Mouse (Mus musculus): ENCODE results near the gene Asic2.

The Asic2 gene

DNA sequence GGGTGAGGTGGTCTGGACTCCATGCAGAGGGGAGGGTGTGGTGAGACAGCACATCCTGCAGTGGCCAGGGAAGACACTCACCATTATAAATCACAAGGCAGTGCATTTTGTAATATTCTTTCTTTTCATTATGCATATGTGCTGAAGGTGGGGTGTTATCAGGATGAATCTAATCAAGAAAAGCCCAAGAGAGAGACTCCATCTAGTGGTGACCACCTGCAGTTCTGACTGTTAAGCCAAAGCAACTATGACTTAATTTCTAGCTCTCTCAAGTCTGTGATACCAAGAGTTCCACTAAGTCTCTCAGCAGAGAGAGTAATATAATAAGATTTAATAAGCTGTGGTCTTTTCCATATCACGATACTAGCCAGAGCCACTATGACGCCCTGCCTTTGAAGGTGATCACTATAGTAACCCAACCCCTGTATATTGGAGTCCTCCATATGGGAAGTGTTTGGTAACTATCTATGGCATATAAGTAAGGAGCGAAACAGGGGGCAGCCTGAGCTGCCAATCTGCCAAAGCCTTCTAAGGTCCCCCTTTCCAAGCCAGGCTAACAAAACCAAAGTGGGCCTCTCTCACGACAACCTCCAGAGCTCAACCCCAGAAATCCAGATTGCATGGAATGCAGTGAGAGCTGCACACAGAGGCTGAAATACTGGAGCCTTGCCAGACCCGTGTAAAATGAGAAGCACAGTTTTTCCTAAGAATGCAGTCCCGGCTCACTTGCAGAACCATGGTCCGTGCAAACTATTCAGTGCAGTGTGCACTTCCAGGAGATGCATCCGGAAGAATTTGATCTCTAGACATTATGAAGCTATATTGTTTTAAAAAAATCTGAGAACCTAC, 459.6 kb downstream of the Asic2 start:
- no peak for DNase-seq

DNA sequence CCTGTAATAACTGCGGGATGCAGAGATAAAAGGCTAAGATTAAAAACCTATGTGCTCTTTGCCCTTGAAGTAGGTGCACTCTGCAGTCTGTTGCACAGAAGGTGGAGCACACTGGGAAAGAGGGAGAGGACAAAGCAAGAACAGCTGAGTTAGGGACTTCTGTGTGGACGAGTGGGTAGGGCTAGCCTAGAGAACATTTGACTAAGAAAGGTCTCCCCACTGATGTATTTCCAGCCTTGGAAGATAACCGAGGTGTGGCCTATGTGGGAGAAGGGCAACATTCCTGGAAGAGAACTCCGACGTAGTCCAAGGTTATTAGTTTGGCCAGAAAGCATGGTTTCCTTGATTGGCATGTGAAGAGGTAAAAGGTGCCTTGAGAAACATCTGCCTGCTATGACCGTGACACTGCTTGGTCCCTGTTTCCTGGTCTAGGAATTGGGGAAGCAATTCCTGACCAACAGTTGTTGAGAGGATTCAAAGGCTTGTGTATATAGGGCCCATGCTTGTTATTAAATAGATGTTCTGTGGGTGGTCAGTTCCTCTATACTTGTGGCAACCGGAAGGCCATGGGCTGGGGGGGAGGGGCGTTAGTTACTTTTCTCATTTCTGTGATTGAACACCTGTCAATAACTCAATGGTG, 463.3 kb downstream of the Asic2 start:
- no peak for DNase-seq

DNA sequence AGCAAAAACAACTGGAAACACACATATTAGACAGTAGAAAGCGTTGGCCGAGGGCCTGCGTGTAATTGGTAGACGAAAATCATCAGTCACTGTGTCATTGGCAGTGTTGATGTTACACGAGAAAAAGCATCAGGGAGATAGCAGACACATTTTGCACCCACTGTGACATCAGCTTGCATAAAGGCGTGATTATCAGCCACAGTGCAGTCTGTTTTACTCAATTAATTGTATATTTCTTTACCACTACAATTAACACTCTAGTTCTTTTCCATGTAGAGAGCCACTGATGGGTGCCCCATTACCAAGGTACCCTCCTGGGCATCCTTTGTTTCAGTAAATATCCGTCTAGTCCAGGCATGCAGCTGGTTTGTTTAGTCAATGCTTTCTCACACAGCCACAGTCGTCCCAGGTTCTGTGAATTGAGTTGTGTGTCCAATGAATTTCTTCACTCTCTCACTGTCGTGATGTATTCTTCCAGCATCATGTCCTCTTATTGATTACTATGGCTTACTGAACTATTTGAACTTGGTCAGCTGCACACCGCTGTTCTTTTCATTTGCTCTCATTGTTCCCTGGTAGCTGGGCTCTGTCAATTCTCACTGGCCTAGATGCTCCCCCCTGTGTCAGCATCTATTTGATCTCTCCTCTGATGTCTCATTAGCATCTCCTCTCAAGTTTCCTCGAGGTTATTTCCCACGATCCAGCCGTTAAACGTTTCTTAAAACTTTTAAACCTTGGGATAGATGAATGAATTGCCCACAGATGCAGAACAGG, 466.6 kb downstream of the Asic2 start:
- no peak for DNase-seq

DNA sequence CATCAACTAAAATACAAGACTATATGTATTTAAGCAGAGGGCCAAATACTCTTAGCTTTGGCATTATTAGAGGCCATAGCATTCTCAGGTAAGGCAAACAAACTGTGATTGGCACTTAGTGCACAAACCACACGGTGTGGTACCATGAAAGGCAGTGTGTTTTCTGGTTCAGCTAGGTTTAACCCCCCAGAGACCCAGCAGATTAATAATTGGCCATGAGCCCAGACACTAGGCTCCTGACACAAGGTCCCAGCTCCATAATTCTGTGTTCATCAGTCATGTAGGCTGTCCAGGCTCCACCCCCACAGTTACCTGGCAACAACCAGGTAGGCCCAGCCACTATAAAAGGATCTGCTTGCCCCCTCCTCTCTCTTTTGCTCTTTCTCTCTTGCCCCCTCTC, 469.3 kb downstream of the Asic2 start:
- no peak for DNase-seq

DNA sequence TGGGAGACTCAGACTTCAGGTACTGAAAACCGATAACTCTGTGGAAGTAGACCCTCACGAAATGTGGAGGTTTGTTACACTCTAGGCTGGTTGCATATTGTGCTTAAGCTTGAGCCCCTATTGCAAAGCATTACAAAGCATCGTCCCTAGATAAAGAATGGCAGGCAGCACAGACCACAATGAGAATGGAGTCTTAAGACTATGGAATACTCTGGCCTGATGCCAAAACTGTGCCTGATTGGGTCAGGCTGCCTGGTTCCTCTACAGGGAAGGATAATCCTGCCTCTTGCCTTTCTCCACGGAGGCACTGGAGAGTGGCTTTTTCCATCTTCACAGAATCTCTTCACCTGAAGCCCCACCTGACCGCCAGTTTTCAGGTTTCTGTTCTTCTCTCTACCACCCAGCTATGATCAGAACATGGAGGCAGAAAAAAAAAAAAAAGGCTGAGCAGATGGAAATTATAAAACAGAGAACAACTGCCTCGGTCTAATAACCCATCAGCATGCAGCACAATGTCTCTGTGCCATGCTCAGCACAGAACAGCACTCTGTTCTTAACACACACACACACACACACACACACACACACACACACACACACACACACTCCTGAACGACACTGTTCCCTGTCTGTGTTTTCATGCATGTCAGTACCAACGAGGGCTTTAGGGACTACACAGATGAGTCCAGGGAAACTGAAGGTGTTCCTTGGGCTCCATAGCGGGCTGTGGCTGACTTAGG, 470.4 kb downstream of the Asic2 start:
- DNase-seq = no peak

DNA sequence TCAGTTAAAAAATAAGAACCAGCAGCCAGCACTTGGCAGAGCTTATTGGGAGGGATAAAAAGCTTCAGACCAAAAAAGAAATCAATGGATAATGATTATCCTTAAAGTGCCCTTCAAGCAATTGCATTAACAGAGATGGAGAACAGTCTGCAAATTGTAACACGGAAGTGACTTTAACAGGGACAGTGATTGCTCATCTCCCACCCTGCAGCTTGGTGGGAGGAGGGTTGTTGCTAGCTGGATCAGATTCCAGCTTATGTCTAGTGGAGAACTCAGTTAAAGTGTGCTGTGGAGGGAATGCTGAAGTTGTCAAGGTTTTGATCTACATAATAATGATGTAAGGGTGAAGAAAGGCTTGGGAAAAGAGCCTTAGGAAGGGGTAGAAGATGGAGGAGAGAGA, 471.8 kb downstream of the Asic2 start:
- DNase-seq = no peak

DNA sequence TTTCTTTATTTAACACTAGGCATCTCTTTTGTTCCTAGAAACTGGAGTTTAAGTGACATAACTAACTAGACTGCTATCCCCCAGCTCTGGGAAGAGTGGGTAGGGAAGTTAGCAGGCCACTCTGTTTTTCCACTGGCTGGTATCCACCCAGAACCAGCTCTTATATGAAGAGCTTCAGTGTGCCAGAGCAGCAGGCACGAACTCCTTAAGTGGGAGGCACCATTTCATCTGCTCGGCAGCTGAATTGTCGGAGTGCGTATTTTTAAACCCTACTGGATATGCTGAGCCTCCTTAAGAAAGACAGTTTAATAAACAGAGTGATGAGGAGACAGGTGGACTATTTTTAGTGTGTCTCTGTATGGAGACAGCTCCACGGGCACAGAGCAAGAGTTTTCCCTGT, 475.9 kb downstream of the Asic2 start:
- no peak for DNase-seq

DNA sequence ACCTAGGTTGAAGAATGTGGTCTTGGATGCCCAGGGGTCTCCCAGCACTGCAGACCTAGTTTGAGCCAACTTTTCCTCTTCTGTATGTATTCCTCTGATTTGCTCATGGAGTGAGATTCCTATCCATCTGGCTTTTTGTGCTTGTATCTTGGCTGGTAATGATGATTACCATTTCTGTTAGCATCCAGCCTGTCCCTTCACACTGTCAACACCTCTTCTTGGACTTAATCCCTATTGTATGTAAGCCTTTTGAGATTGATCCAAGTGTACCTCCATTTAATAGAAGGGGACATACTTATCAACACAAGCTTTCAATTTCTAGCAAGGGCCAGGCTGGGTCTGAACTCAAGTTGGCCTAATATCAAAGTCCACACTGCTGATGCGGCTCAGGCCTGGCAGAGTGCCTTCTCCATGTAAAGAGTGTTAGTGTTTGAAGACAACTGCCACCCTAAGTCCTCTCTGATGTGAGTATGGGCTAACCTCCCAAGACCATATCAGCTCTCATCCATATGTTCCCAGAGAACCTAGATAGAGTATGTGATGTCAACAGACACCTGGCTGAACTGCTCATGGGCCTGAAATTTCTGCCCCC, 479.0 kb downstream of the Asic2 start:
- no peak for DNase-seq

DNA sequence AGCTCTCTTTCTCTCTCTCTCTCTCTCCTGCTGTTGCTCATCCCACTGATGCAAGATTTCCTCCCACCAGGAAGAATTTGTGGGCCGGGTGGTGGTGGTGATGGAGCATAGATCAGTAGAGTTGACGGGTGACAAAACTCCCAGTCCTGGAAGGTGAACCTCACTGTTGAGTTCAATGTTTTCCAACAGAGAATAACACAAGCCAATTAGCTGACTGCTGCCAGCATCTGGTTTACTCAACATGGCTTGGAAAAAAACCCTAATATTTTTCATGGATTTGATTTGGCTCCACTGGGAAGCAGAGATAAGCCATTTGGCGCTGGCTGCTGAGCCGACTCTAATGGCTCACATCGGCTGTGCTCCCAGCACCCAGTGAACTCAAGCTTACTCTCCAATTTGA, 479.6 kb downstream of the Asic2 start:
- DNase-seq = no peak

DNA sequence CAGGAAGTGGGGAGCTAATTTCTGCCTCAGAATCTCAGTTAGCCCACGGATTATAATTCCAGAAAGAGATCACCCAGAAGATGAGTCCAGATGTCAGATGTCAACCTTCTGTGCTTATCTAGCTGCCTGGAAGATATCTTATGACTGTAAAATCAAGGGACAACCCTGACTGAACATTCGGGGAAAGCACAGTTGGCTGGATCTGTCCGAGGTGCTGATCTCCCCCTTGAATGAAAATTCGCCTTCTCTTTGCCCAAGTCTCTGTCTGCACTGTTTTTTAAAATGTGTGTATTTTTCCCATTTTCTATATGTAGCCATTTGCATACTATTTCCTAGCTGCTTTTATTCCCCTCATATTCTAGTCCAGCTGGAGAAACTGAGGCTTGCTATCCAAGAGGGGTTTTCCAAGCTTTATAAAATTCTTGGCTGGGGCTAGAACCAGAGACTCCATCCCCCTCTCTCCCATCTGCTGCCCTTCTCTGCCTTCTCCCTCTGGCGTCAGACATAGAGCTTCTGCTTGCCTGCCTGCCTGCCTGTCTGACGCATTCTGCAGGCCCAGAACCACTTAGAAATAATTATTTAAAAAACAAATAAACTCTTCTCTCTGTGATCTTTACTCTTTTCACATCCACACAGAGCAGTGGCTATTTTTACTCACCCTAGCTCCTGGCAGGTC, 481.9 kb downstream of the Asic2 start:
- no peak for DNase-seq

DNA sequence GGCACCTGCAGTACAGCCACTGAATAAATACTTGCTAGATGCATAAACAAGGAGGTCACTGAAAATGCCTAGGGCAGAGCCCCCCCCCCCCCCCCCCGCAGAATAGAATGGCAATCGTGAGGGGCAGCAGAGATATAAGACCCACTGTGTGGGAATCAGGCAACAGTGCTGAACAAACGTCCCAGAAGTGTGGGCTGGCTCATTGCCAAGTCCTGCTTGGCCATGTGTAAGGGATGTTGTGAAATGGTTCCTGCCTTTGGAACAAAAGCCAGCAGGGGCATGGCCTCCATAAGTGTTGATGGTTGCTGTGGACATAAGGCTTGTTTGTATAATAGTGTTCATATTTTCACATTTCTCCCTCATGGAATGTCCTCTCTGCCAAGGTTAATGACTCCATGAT, 487.1 kb downstream of the Asic2 start:
- no peak for DNase-seq

DNA sequence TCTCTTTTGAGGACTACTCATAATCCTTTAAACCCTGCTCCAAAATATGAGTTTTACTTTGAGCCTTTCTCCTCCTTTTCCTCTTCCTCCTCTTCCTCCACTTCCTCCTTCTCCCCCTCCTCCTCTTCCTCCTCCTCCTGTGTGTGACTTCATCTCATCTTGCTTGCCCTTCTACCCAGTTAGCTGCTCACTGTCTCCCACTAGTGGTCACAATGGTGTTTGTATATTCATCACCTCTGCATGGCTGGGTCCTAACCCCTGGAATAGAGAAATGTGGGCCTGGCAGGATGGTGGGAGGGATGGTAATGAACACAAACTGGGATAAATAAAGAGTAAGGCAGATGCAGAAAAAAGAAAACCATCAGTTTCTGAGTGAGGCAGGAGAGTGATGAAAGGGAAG, 492.0 kb downstream of the Asic2 start:
- DNase-seq = no peak

DNA sequence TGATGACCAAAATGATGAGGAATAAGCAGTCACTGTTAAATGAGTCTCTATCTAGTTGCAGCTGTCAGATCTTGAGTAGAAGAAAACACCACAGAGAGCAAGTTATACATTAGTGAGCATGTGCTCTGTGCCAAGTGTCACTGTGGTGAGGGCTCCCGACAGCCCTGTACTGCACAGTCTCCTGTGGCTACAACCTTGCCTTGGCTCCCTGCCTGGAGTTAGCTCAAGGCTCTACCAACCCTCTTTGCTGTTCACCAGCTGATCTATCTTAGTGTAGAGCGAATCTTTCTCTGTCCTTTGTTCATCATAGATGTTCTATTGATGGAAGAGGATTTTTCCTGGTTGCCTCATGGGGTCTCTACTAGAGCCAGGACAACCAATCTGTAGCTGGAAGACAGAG, 494.1 kb downstream of the Asic2 start:
- DNase-seq = no peak

DNA sequence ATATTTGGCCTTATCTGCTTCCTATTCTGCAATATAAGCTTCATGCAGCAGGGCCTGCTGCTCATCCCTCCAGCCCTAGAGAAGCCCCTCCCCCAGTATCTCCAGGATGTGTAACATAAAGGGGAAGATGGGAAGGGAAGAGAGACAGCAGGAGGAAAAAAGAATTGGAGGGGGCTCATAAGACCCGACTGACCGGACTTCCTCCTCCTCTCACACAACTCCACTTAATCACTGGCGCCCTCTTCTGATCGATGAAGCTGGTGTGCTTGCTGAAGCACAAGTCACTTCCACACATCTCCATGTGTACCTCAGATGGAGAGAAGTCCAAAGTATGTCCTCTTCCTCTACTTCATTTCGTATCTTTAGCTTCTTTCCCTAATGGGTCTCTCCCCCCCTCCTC, 506.1 kb downstream of the Asic2 start:
- peak; percentile 8 for DNase-seq

DNA sequence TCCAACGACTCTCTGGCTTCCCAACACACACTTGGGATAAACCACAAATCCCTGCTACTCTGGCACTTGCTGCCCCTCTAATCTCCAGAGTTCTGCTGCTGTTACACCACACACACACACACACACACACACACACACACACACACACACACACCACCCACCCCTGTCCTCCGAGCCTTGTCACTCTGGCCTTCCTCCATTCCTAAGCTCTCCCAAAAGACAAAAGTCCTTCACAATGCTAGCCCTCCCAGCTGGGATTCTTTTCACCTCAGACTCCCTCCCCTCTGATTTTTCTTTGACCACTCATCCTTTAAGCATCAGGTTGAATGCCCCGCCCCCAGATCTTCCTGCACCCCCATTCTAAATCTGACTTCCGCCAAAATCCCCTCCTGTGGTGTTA, 506.5 kb downstream of the Asic2 start:
- no peak for DNase-seq

DNA sequence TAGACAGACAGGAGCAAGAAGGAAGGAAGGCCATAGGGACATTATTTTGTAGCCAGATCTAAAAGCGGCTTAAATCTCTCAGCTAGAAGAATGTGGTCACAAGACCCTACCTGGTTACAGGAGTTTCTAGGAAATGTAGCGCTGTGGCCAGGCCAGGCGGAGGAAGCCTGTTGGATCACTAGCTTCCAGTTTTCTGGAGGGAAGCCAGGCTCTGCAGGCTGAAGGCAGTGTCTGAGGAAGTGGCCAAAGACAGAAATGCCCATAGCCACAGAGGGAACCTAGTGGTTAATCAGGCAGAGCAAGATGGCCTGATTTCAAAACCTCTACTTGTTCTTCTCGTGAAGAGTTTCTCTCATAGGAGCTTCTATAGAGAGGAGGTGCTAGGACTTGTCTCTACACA, 513.3 kb downstream of the Asic2 start:
- DNase-seq = no peak

DNA sequence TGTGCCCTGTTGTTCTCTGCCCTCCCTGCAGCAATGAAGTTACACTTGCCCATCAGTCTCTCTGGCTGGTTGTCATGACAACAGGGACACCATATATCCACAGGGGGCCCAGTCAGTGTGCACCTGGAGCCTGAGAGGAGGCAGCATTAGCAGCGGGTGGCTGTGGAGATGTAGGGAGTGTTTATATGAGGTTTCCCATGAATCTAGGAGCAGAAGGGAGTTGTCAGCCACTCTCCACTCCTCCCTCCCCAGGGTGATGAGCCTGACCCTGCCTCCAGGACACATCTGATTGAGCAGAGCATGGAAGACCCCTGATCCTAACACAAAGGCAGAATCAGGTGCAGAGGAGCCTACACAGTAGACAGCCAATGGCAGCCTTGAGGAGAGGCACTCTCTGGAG, 514.1 kb downstream of the Asic2 start:
- no peak for DNase-seq

DNA sequence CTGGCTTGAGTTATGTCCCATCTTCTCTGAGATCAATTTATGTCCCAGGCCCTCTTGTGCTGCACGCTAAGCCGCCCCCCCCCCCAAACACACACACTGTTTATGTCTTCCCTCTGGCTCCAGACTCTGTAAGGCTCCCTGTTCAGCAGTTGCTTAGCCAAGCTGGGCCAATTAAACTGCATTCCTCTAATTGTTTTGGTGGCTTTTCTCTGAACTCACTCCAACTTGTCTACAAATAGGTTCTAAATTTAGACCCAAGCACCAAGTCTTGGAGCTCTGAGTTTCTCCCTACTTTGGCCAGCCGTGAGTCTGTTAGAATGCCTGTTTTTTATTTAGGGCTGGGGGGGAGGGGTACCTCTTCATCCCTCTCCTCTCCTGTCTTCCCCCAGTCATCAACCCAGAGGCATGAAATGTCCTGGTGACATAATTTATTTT, 519.0 kb downstream of the Asic2 start:
- DNase-seq = peak; percentile 7

DNA sequence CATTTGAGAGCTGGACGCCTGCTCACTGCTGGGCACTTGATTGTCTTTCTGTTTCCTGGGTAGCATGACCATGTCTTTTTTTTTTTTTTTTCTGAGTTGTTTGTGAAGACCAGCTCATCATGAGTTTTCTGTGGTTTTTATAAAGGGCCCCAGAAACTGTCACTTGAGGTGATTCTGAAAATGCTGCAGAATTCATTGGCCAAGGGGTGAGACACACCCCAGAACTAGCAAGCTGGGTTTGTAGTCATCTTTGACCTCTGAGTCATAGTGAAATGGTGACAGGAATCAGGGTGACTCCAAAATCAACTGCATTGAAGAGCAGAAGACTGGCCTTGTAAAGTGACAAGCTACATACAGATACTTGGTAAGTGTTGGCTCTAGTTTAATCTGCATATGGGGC, 521.9 kb downstream of the Asic2 start:
- DNase-seq = no peak

DNA sequence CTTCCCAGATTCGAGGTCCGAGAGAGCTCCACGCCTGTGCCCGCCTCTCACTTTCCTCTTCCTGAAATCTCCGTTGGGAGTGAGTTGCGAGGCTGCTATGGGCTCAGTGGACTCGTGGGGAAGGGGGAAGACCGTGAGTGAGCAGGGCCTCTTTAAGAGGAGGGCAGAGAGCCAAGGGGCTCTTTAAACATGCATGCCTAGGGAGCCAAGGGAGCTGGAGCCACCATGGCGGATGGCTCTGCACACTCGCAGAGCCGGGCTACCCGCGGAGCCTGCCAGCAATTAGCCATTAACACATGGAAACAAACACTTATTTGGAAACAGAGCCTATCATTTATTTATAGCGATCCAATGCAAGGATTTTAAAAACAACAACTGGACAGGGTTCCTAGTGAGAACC, 541.4 kb downstream of the Asic2 start:
- DNase-seq = no peak

DNA sequence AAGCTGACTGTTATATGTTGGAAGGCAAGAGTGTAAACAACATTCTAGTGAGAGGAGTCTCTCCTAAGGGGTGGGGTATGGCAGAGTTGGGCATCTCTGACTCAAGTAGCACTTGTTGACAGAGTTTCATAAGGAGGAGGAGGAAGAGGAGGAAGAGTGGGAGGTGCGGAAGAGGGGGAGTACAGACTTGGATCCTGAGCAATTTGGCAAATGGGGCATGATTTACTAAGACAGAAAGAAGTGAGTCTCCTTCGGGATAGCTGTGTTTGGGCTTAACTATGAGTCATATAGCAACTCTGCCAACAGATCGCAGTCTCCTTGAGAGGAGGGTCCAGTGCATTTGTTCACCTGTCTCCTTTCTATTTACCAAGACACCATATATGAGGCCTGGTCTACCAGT, 549.1 kb downstream of the Asic2 start:
- no peak for DNase-seq

DNA sequence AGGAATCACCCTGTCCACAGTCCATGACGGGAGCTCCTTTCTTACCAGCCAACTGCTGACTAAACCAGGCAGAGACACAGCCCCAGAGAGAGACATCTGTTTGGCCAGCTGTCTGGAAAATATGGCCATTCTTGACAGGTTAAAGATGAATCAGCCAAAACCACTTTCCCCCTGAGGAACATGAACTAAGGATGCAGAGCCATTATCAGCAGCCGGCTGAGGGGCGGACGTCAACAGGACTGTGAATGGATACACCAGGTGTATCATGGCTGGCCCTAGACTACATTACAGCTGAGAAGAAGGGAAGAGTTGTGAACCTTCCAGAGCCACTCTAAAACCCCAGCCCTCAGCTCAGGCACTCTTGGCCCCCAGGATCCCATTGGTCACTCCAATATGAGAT, 550.2 kb downstream of the Asic2 start:
- DNase-seq = no peak
